Mouse (Mus musculus) ES-E14 (cell line): Measurements from ENCODE around the gene Map4.

Source experiments
- HCFC1 ChIP-seq: IDR thresholded peaks from 2 replicates; pipeline ENCODE4 v1.6.1; 2012; ENCODE audit warnings: low read length, inconsistent platforms, borderline replicate concordance; ENCODE audit not compliant: insufficient read depth
- MAFK ChIP-seq: IDR thresholded peaks from 2 replicates; pipeline ENCODE4 v1.6.1; 2014; ENCODE audit warnings: mild to moderate bottlenecking, low read depth, low read length, inconsistent platforms; ENCODE audit not compliant: insufficient read depth
- ZC3H11A ChIP-seq: IDR thresholded peaks from 2 replicates; pipeline ENCODE4 v1.6.1; 2012; ENCODE audit warnings: low read depth, mild to moderate bottlenecking, inconsistent platforms, low read length, borderline replicate concordance
- ZNF384 ChIP-seq: IDR thresholded peaks from 2 replicates; pipeline ENCODE4 v1.6.1; 2012; ENCODE audit warnings: low read depth, low read length, inconsistent platforms

- no peak for TF ChIP-seq HCFC1
- TF ChIP-seq ZNF384, result no peak
- TF ChIP-seq ZC3H11A, result no peak
- TF ChIP-seq MAFK, result no peak
These were observed 187.0 kb downstream of the Map4 start for GRCm38 (mm10) chr9:110118249-110118648.
